Mouse (Mus musculus): Measurements from ENCODE around the gene Rundc1.

DNA sequence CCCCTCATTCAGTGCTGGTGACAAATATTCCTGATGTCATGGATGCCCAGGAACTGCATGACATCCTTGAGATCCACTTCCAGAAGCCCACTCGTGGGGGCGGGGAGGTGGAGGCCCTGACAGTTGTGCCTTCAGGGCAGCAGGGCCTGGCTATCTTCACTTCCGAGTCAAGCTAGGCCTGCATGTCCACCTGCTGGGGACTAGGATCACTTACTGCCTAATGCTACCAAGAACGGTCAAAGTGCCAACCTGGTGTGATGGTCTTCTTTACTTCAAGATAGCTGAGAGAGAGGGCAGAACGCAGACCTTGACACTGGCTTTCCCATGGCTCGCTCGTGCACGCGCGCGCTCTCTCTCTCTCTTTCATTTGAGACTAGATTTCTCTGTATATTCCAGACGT, 33.3 kb downstream of the Rundc1 start:
- TF ChIP-seq CTCF (IDR thresholded peaks at IDR 0.05; ENCODE audit: low read depth) (no peak), EP300 (IDR thresholded peaks at IDR 0.05; ENCODE audit: low read depth) (no peak)
